ENCODE assay signal across 8 mouse cellular contexts in genomic region chr1:153185828-153186803, GRCm38 (mm10). TPM values are rescaled to one million over a fixed set of nuclear protein-coding genes. Genes with fewer than 3 reads are reported as not detected.
A peak's percentile ranks its signal among the peaks of the same experiment; 100 is the strongest.
DNase-seq lines count a peak whose midpoint lies in the region; ATAC-seq and TF ChIP-seq lines count a peak whose summit lies in the region.

Gene Lamc2, minus strand, starts transcription at chr1:153186447.

- TF ChIP-seq CTCF in left cerebral cortex, adult 2 months (IDR thresholded peaks at IDR 0.05), result no peak

- peak within 1 kb of the TSS; percentile 51 for H3K4me3 ChIP-seq in left cerebral cortex, adult 2 months
- peak within 1 kb of the TSS; percentile 46 for H3K4me3 ChIP-seq in midbrain, embryonic 12.5 days

- H3K27ac ChIP-seq in left cerebral cortex, adult 2 months, result 0 out of 2 replicates have a peak within 1 kb of the TSS, but pooled peaks have one; percentile 3
- H3K27ac ChIP-seq in midbrain, embryonic 12.5 days (replicated peaks), result no peak within 1 kb of the TSS

- WGBS in midbrain, embryonic 12.5 days, result 4% methylated on average over 45 of the region's 46 CpGs

- H3K4me1 ChIP-seq in midbrain, embryonic 12.5 days, result peaks cover 17% of the 10 kb centered on the region

- peak within 1 kb of the TSS; percentile 81 for H3K4me2 ChIP-seq in midbrain, embryonic 12.5 days (replicated peaks)

- DNase-seq in left cerebral cortex, adult 2 months (ENCODE audit: extremely low spot score in 1 of 2, low spot score in 2 of 2), result peak in 1 of 2 experiments; percentile 36
- DNase-seq in left cerebral cortex, postnatal 14 days (ENCODE audit: low spot score in 2 of 2), result no peak
- DNase-seq in cerebellum, postnatal 36 days, result peak; percentile 35 to 36
- DNase-seq in heart, postnatal 4 days, result peak; percentile 39
- peak; percentile 7 for DNase-seq in left cerebral cortex, postnatal 4 days
- peak; percentile 63 for DNase-seq in urinary bladder, adult 2 months (ENCODE audit: low spot score)
- DNase-seq in ovary, adult 18-20 months (ENCODE audit: low spot score), result no peak

- H3K9ac ChIP-seq in midbrain, embryonic 12.5 days (replicated peaks), result peak within 1 kb of the TSS; percentile 39

- intact Hi-C loops in left cerebral cortex, adult 2 months (cut with DNase I), result loop anchor here (5.0 kb wide), 1 partner anchor 146 kb away; the partner anchor contains the start of gene Lamc1
- intact Hi-C loops in left cerebral cortex, postnatal 14 days (cut with DNase I), result no loop called here
- intact Hi-C loops in left cerebral cortex, postnatal 4 days (cut with DNase I), result no loop called here

- ATAC-seq in midbrain, embryonic 12.5 days (ENCODE audit: low FRiP score, low read depth), result no peak; the same call in 1 of the 2 replicates

- H3K36me3 ChIP-seq in midbrain, embryonic 12.5 days, result no peaks in the 10 kb centered on the region

- H3K27me3 ChIP-seq in midbrain, embryonic 12.5 days, result peaks cover 48% of the 10 kb centered on the region

- H3K9me3 ChIP-seq in midbrain, embryonic 12.5 days, result no peaks in the 10 kb centered on the region

RNA-seq across cellular contexts. Expression of gene Lamc2, which starts in this region (rescaled TPM):
- total RNA-seq in left cerebral cortex, adult 2 months (2021), result 10 to 100 TPM; 12.1 to 12.5 TPM
- 1 to 10 TPM; 2.8 to 6.2 TPM for total RNA-seq in left cerebral cortex, postnatal 14 days (2021)
- total RNA-seq in heart, postnatal 4 days (2021), result 10 to 100 TPM; 14.6 to 20.4 TPM
- total RNA-seq in left cerebral cortex, postnatal 4 days (2021), result 1 to 10 TPM; 2.9 to 3.4 TPM
- polyA plus RNA-seq in midbrain, embryonic 12.5 days (2016; fragmentation: Nextera tagmentation; extraction: Ambion mirVana), result 0.38 and 0.88 TPM in 2 replicates
- polyA plus RNA-seq in urinary bladder, adult 2 months (2012; rRNA removed), result 24.2 and 25.0 TPM in 2 replicates

Comparison
In these comparisons a context has a peak if more than half of its experiments do, and no peak if none do; other contexts are left out.
1. RNA of gene Lamc2 (polyA plus RNA-seq): 24.2 to 25.0 TPM in urinary bladder, adult 2 months; 0.38 to 0.88 TPM in midbrain, embryonic 12.5 days; every median in the first group is over 10 times any median in the second.
2. DNase-seq: peak in cerebellum, postnatal 36 days (2 of 2), heart, postnatal 4 days (single experiment), left cerebral cortex, postnatal 4 days (single experiment) and urinary bladder, adult 2 months (single experiment); none in left cerebral cortex, postnatal 14 days (0 of 2) and ovary, adult 18-20 months (single experiment).